Mouse (Mus musculus): ENCODE results near the gene Nrxn2. TPM values are rescaled to one million over a fixed set of nuclear protein-coding genes. Genes with fewer than 3 reads are reported as not detected.

The Nrxn2 gene
- polyA plus RNA-seq, 1 experiment from 2014 or later: 1.3 TPM

GRCm38 (mm10) chr19:6407109-6407508, 11.4 kb upstream of the Nrxn2 start:
- no peaks in the 10 kb centered on the region for H3K9me3 ChIP-seq (ENCODE audit: control insufficient read depth, low read length)
- no peaks in the 10 kb centered on the region for H3K36me3 ChIP-seq (ENCODE audit: control insufficient read depth, insufficient read depth, low read length)
- ATAC-seq (ENCODE audit: low FRiP score, low TSS enrichment) (no peak), DNase-seq (ENCODE audit: low spot score) (no peak)
- H3K4me2 ChIP-seq (replicated peaks; ENCODE audit: low read depth): no peak overlapping the region
- WGBS: 83% methylated on average over 8 of the region's 8 CpGs
- no peak overlapping the region for H3K4me3 ChIP-seq (ENCODE audit: low read depth, low read length)
- H3K27me3 ChIP-seq (ENCODE audit: control insufficient read depth, insufficient read depth, low read length): no peaks in the 10 kb centered on the region
- no peak for TF ChIP-seq CTCF (IDR thresholded peaks at IDR 0.05; ENCODE audit: low read depth)
- no peak overlapping the region for H3K9ac ChIP-seq (ENCODE audit: low read length)
- no peaks in the 10 kb centered on the region for H3K4me1 ChIP-seq (replicated peaks; ENCODE audit: control insufficient read depth, insufficient read depth)
- no peak overlapping the region for H3K27ac ChIP-seq (replicated peaks)

- 68% methylated on average over 16 of the region's 16 CpGs for WGBS
- H3K4me1 ChIP-seq (replicated peaks; ENCODE audit: control insufficient read depth, insufficient read depth): no peaks in the 10 kb centered on the region
- H3K36me3 ChIP-seq (ENCODE audit: control insufficient read depth, insufficient read depth, low read length): no peaks in the 10 kb centered on the region
- no peaks in the 10 kb centered on the region for H3K27me3 ChIP-seq (ENCODE audit: control insufficient read depth, insufficient read depth, low read length)
- H3K27ac ChIP-seq (replicated peaks): no peak overlapping the region
- ATAC-seq (ENCODE audit: low FRiP score, low TSS enrichment): no peak
- no peaks in the 10 kb centered on the region for H3K9me3 ChIP-seq (ENCODE audit: control insufficient read depth, low read length)
- no peak overlapping the region for H3K4me3 ChIP-seq (ENCODE audit: low read depth, low read length)
- no peak overlapping the region for H3K9ac ChIP-seq (ENCODE audit: low read length)
- no peak overlapping the region for H3K4me2 ChIP-seq (replicated peaks; ENCODE audit: low read depth)
- DNase-seq (ENCODE audit: low spot score): no peak
- TF ChIP-seq EP300 (optimal IDR thresholded peaks at IDR 0.05) (no peak), CTCF (IDR thresholded peaks at IDR 0.05; ENCODE audit: low read depth) (no peak)
These were observed 10.6 kb upstream of the Nrxn2 start for GRCm38 (mm10) chr19:6407816-6408510.

- ATAC-seq (ENCODE audit: low FRiP score, low TSS enrichment): no peak
- no peaks in the 10 kb centered on the region for H3K9me3 ChIP-seq (ENCODE audit: control insufficient read depth, low read length)
- WGBS: 75% methylated on average over 8 of the region's 8 CpGs
These were observed 9.8 kb upstream of the Nrxn2 start for GRCm38 (mm10) chr19:6408749-6409148.

GRCm38 (mm10) chr19:6409176-6409575, 9.4 kb upstream of the Nrxn2 start:
- no peak overlapping the region for H3K27ac ChIP-seq (replicated peaks)
- H3K4me1 ChIP-seq (replicated peaks; ENCODE audit: control insufficient read depth, insufficient read depth): no peaks in the 10 kb centered on the region
- H3K4me2 ChIP-seq (replicated peaks; ENCODE audit: low read depth): no peak overlapping the region
- H3K36me3 ChIP-seq (ENCODE audit: control insufficient read depth, insufficient read depth, low read length): no peaks in the 10 kb centered on the region; the same call in 1 of the 2 replicates
- H3K9me3 ChIP-seq (ENCODE audit: control insufficient read depth, low read length): no peaks in the 10 kb centered on the region
- 77% methylated on average over 5 of the region's 5 CpGs for WGBS
- ATAC-seq (ENCODE audit: low FRiP score, low TSS enrichment) (no peak), DNase-seq (ENCODE audit: low spot score) (no peak)
- H3K4me3 ChIP-seq (ENCODE audit: low read depth, low read length): no peak overlapping the region
- no peaks in the 10 kb centered on the region for H3K27me3 ChIP-seq (ENCODE audit: control insufficient read depth, insufficient read depth, low read length)
- no peak for TF ChIP-seq CTCF (IDR thresholded peaks at IDR 0.05; ENCODE audit: low read depth)
- TF ChIP-seq EP300 (optimal IDR thresholded peaks at IDR 0.05): no peak
- no peak overlapping the region for H3K9ac ChIP-seq (ENCODE audit: low read length)

More at GRCm38 (mm10) chr19:6408749-6409148, 9.8 kb upstream of the Nrxn2 start:
- Histone ChIP-seq H3K4me2 (replicated peaks; ENCODE audit: low read depth) (no peak overlapping the region), H3K4me3 (ENCODE audit: low read depth, low read length) (no peak overlapping the region), H3K4me1 (replicated peaks; ENCODE audit: control insufficient read depth, insufficient read depth) (no peaks in the 10 kb centered on the region), H3K27me3 (ENCODE audit: control insufficient read depth, insufficient read depth, low read length) (no peaks in the 10 kb centered on the region), H3K27ac (replicated peaks) (no peak overlapping the region), H3K9ac (ENCODE audit: low read length) (no peak overlapping the region), H3K36me3 (ENCODE audit: control insufficient read depth, insufficient read depth, low read length) (no peaks in the 10 kb centered on the region; the same call in 1 of the 2 replicates)
- no peak for DNase-seq (ENCODE audit: low spot score)
- no peak for TF ChIP-seq CTCF (IDR thresholded peaks at IDR 0.05; ENCODE audit: low read depth)
- no peak for TF ChIP-seq EP300 (optimal IDR thresholded peaks at IDR 0.05)

- WGBS: 80% methylated on average over 5 of the region's 5 CpGs
- H3K27ac ChIP-seq (replicated peaks): no peak overlapping the region
- H3K27me3 ChIP-seq (ENCODE audit: control insufficient read depth, insufficient read depth, low read length): no peaks in the 10 kb centered on the region
- DNase-seq (ENCODE audit: low spot score) (no peak), ATAC-seq (ENCODE audit: low FRiP score, low TSS enrichment) (no peak)
- no peaks in the 10 kb centered on the region for H3K9me3 ChIP-seq (ENCODE audit: control insufficient read depth, low read length)
- no peak overlapping the region for H3K4me3 ChIP-seq (ENCODE audit: low read depth, low read length)
- H3K36me3 ChIP-seq (ENCODE audit: control insufficient read depth, insufficient read depth, low read length): no peaks in the 10 kb centered on the region; the same call in 1 of the 2 replicates
- H3K4me2 ChIP-seq (replicated peaks; ENCODE audit: low read depth): no peak overlapping the region
- H3K4me1 ChIP-seq (replicated peaks; ENCODE audit: control insufficient read depth, insufficient read depth): no peaks in the 10 kb centered on the region
- TF ChIP-seq EP300 (optimal IDR thresholded peaks at IDR 0.05) (no peak), CTCF (IDR thresholded peaks at IDR 0.05; ENCODE audit: low read depth) (no peak)
- H3K9ac ChIP-seq (ENCODE audit: low read length): no peak overlapping the region
These were observed 8.6 kb upstream of the Nrxn2 start for GRCm38 (mm10) chr19:6409936-6410335.

- no peaks in the 10 kb centered on the region; the same call in 1 of the 2 replicates for H3K36me3 ChIP-seq (ENCODE audit: control insufficient read depth, insufficient read depth, low read length)
- H3K4me1 ChIP-seq (replicated peaks; ENCODE audit: control insufficient read depth, insufficient read depth): no peaks in the 10 kb centered on the region
- 68% methylated on average over 14 of the region's 14 CpGs for WGBS
- TF ChIP-seq CTCF (IDR thresholded peaks at IDR 0.05; ENCODE audit: low read depth) (no peak), EP300 (optimal IDR thresholded peaks at IDR 0.05) (no peak)
- no peaks in the 10 kb centered on the region for H3K27me3 ChIP-seq (ENCODE audit: control insufficient read depth, insufficient read depth, low read length)
- no peak overlapping the region for H3K27ac ChIP-seq (replicated peaks)
- H3K4me3 ChIP-seq (ENCODE audit: low read depth, low read length): no peak overlapping the region
- no peak overlapping the region for H3K4me2 ChIP-seq (replicated peaks; ENCODE audit: low read depth)
- DNase-seq (ENCODE audit: low spot score): no peak
- H3K9me3 ChIP-seq (ENCODE audit: control insufficient read depth, low read length): no peaks in the 10 kb centered on the region
- no peak overlapping the region for H3K9ac ChIP-seq (ENCODE audit: low read length)
- no peak for ATAC-seq (ENCODE audit: low FRiP score, low TSS enrichment)
These were observed 5.7 kb upstream of the Nrxn2 start for GRCm38 (mm10) chr19:6412798-6413197.
